Mouse (Mus musculus) lung, adult 2 months (tissue): ENCODE measurements around the gene Mpc2.

Experiments used
- CTCF ChIP-seq: fragments of 200-500 bp; IDR thresholded peaks from 2 replicates; pipeline ENCODE4 v1.5.1; 2011; ENCODE audit warnings: mild to moderate bottlenecking, low read length, control low read depth; ENCODE audit not compliant: insufficient read depth
- POLR2A ChIP-seq: fragments of 200-500 bp; IDR thresholded peaks from 2 replicates; pipeline ENCODE4 v1.6.1; 2011; ENCODE audit warnings: low read depth, mild to moderate bottlenecking, control low read depth, low read length, borderline replicate concordance; ENCODE audit errors: extremely low read depth

DNA sequence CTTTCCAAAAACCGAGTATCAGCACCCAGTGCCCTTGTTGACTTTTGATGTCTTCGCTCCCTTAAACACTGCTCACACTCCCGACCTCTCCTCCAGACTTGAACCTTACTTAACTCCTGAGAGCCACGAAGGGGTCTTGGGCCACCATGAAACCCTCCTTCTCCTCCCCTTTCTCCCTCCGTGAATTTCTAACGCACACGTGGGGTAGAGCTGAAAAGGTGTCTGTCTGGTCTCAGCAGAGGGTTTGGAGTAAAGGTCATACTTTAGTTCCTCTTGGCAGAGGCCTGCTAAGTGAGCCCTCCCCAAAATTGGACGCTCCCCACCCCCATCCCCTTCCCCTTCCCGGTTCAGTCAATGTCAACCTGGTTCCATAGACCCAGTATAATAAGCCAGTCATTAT lies 1.2 kb downstream of the Mpc2 start:
- TF ChIP-seq CTCF (no peak), POLR2A (no peak)
